Mouse (Mus musculus) adipocyte (in vitro differentiated cells): ENCODE data around the gene Dixdc1.

Source experiments
- DNase-seq: peaks from one replicate; pipeline ENCODE4 v3.0.0-alpha.2; 2016; ENCODE audit warnings: low spot score

Gene Dixdc1

DNA sequence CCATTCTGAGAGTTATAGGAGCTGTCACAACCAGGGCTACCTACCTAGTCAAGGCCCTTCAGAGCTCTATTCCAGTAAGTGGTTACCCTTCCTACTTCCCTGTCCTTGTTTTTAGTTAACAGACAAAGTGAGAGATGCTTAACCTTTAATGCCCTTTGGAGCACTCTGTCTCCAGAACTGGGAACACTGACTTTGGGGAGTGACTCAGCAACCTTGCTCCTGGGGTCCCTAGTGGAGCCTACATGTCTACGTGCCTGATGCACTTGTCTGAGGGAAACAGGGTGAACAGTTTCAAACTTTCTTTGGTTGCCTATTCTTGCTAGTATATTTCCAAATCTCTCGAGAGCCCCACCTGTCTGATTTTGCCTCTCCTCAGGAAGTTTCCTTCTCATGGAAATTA lies 3.4 kb upstream of the Dixdc1 start:
- no peak for DNase-seq

DNA sequence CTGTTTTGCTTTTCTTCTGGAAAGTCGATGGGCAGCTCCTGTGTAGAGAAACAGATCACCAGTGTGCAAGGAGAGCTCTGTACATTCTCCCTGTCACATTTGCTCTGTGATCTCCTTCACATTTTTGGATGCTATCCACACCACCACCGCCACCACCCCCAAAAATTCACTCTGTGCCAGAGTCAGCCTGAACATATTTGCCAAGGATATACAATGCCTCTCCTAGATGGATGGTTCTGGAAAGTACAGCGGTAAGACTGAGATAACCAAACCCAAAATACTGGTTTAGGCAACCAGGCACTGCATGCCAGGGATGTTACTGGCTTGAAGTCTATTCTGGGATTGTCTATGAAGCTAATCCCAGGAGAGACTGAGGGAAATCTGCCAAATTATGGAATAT lies 2.9 kb upstream of the Dixdc1 start:
- DNase-seq, result no peak

DNA sequence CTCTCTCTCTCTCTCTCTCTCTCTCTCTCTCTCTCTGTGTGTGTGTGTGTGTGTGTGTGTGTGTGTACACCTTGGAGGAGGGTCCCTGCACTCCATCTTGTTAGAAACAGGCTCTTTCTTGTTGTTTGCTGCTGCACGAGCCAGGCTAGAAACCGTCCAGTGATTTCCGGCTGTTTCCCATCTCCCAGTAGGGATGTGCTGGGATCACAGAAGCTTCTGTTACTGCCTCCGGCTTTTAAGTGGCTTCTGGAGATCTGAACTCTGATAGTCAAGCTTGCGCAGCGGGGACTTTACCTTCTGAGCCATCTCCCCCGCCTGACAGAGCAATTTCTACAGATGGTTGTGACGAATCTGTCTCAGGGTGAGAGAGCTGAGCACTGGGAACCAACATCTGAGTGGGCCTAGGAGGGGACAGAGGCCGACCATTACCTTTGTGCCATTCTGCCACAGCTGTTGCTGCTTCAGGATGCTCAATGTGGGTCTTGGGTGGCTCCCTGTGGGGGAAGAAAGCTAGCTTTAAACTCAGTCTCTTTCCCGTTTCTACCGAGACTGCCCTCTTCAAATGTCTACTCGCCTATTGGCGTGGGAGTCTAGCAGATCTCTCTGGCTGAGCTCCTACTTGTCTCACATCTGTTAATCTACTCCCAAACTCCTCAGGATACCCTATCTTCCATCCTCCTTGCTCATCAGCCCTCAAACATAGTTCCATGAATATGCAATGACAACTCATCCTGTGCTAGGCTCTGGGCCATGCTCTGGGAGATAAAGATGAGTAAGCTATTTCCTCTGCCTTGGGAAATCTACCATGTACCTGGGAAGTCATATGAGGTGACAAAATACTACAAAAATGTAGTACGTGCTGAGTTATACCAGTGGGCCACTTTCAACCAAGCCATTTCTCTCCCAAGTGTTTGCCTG lies 1.8 kb upstream of the Dixdc1 start:
- DNase-seq, result no peak

DNA sequence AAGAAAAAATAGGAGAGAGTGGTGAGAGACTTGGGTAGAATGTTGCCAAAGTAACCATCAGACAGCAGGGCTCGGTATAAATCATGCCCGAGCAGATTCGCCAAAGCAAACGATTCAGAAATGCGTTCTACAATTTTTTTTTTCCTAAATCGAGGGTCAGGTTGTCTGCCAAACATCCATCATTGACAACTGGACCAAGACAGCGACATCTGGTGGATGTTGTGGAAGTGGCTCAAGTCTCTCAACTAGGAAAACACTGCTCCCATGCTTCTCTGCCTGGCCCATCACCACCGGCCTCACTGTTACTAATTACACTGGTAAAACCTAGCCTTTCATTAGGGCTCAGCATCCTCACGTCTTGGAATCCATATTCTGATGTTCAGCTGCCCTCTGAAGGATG lies 4.3 kb downstream of the Dixdc1 start:
- peak; percentile 81 for DNase-seq

- DNase-seq, result no peak
Measured at GRCm38 (mm10) chr9:50732560-50732959, 6.8 kb downstream of the Dixdc1 start.

- peak; percentile 29 for DNase-seq
Measured at GRCm38 (mm10) chr9:50729600-50729999, 9.7 kb downstream of the Dixdc1 start.

- DNase-seq, result peak; percentile 80
Measured at GRCm38 (mm10) chr9:50727925-50728651, 11.2 kb downstream of the Dixdc1 start.

DNA sequence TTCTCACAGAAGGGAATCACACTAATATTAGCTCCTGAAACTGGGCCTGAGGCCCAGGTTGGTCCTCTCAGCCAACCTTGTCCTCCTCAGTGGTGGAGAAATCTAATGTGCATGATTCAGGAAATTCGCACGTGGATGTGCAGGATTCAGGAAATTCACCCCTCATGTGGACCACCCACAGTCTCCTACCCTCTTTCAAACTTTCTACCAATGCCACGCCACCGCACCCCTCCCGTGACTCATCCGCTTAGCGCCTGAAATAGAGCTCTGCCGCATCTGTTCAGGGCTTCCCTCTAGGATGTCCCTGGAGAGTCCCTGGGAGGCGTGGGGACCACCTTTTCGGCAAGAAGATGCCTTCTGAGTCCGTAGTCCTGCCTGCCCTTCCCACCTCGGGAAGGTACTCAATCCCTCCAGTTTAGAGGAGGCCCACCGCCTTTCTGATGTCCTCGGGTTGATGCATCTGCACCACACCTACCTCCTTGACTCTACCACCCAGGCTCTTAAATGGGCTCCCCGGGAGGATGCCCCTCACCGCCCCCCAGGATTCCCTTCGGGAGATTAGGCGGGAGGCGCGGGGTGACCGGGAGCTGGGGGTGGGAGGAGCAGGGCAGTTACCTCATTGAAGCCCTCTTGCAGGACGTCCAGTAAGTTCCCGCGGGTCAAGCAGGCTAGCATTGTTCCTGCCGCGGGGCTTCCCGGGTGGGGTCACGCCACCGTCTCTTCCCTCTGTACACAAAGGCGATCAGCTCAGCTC lies 12.0 kb downstream of the Dixdc1 start:
- peak; percentile 56 for DNase-seq

DNA sequence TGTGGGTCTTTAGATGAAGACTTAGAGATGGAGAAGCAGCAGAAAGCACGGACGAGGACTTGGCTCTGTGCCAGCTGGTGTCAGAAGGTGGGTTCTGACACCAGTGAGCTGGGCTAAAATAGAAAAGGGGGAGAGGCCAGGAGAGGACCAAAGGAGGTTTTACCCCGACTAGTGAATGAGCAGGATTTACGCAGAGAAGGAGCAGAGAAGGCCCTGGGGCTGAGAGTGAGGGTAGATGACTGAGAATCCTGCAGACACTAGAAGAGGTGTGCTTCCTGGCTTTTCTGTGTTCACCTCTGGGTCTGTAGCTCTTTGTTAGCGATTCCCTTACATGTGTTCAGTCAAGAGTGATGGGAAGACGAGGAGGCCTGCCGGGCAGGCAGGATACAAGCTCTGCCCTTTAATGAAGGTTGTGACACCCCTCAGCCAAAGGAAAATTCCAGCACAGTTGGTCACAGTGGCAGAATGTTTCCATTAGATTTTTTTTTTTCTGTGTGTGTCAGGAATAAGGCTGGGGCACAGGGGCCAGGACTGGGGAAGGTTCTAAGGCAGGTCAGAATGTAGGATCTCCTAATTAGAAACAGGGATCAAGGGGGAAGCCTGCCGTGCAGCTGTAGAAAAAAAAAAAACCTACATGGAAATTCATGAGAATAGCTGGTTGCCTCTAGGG lies 13.3 kb downstream of the Dixdc1 start:
- peak; percentile 72 for DNase-seq

DNA sequence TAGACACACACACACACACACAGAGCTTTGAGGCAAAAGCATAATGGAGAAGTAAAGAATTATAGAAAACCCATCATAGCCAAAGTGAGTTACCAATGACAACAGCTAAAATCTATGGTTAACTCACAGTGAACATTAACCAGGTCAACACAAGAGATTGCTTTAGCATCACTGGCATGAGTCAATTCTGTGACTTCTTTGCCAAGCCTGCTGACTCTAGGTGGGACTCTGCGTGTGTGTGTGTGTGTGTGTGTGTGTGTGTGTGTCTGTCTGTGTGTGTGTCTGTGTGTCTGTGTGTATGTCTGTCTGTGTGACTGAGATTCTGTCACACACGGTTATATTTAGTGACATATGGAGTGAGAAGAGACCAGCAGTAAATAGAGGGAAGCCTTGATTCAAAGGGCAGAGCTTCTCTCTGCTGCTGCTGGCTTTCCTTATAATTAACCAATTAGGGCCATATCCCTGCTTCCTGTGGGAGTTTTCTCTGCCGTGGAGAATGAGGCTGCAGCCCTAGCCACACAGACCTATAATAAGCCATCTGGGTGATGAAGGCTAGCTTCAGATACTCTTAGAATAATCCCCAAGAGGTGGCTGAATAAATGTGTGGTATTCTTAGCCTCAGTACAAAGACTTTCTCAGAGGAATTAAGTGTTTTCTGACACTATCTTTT lies 14.5 kb downstream of the Dixdc1 start:
- peak; percentile 42 for DNase-seq

DNA sequence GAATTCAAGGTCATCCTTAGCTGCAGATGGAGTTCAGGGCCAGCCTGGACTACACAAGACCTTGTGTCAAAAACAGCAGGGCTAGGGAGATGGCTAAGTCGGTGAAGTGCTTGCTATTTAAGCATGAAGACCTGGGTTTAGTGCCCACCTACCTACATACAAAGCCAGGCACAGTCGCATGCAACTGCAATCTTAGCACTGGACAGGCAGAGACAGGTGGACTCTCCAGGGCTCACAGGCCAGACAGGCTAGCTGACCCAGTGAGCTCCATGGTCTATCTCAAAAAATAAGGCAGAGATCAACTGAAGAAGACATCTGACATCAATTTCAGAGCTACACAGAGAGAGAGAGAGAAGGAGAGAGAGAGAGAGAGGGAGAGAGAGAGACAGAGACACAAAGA lies 15.2 kb downstream of the Dixdc1 start:
- DNase-seq, result peak; percentile 29

- DNase-seq, result peak; percentile 99
Measured at GRCm38 (mm10) chr9:50723406-50723805, 15.9 kb downstream of the Dixdc1 start.

- DNase-seq, result no peak
Measured at GRCm38 (mm10) chr9:50722451-50722911, 16.8 kb downstream of the Dixdc1 start.

DNA sequence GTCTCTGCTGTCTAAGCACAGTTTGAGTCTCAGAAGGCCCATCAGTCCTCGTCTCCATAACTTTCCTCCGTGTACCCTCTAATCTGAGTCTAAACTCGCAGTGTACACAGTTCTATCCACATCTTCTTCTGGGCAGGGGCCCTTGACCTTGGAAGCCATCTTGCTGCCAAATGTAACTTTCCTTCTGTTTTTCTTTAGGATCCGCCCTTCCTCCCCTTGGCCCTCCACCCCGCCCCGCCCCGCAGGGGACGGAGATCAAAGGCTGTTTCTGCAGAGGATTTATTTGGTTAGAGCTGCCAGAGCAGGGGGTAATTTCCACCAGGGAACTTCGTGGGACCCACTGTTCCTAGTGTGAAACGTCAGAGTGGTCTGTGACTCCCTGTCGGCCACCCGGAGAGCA lies 18.3 kb downstream of the Dixdc1 start:
- no peak for DNase-seq

GRCm38 (mm10) chr9:50718878-50719277 lies 20.4 kb downstream of the Dixdc1 start:
- no peak for DNase-seq

GRCm38 (mm10) chr9:50714188-50714587 lies 25.1 kb downstream of the Dixdc1 start:
- DNase-seq, result no peak

- DNase-seq, result no peak
Measured at GRCm38 (mm10) chr9:50711337-50711736, 28.0 kb downstream of the Dixdc1 start.

DNA sequence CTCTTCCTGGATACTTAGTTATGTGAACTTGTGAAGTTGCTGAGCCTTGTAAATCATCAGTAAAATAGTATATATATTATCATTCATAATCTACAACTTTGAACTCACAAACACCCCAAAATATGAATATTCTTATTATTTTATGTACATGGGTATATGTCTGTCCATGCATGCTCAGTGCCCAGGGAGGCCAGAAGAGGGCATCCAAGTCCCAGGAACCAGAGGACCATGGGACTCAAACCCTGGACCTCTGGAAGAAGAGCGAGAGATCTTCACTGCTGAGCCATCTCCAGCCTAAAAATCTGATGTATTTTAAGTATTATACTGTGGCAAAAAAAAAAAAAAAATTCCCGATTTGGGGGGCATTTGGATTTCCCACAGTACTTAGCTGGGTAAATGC lies 30.2 kb downstream of the Dixdc1 start:
- DNase-seq, result peak; percentile 23

- no peak for DNase-seq
Measured at GRCm38 (mm10) chr9:50704907-50705306, 34.4 kb downstream of the Dixdc1 start.

GRCm38 (mm10) chr9:50700921-50701691 lies 38.2 kb downstream of the Dixdc1 start:
- DNase-seq, result no peak
